Mouse (Mus musculus) small intestine, adult 2 months (tissue): ENCODE results near the gene Rasgef1a. TPM values are rescaled to one million over a fixed set of nuclear protein-coding genes. Genes with fewer than 3 reads are reported as not detected.

Source experiments
- H3K27ac ChIP-seq: fragments of 200-500 bp; 2 replicates; pipeline ENCODE4 v1.5.1; 2012; ENCODE audit warnings: low read depth, low read length, control low read depth, inconsistent platforms; ENCODE audit not compliant: insufficient read depth
- H3K27me3 ChIP-seq: fragments of 200-500 bp; 2 replicates; pipeline ENCODE4 v1.6.1; 2012; ENCODE audit warnings: mild to moderate bottlenecking, moderate library complexity, low read length, inconsistent platforms; ENCODE audit not compliant: control insufficient read depth, insufficient read depth
- H3K36me3 ChIP-seq: fragments of 200-500 bp; 2 replicates; pipeline ENCODE4 v1.6.1; 2012; ENCODE audit warnings: mild to moderate bottlenecking, low read length, control low read depth, inconsistent platforms; ENCODE audit not compliant: control insufficient read depth, insufficient read depth
- H3K4me1 ChIP-seq: fragments of 200-500 bp; 2 replicates; pipeline ENCODE4 v1.6.1; 2012; ENCODE audit warnings: low read length, inconsistent platforms, mixed read lengths; ENCODE audit not compliant: control insufficient read depth, insufficient read depth, insufficient read length
- H3K4me3 ChIP-seq: fragments of 200-500 bp; 2 replicates; pipeline ENCODE4 v1.5.1; 2012; ENCODE audit warnings: low read depth, mild to moderate bottlenecking, control low read depth, inconsistent platforms, low read length, moderate library complexity
- CTCF ChIP-seq: fragments of 200-500 bp; IDR thresholded peaks from 2 replicates; pipeline ENCODE4 v1.5.1; 2012; ENCODE audit warnings: low read depth, mild to moderate bottlenecking, control low read depth, inconsistent platforms, low read length, moderate library complexity, mixed read lengths; ENCODE audit not compliant: insufficient replicate concordance, insufficient read length; ENCODE audit errors: extremely low read depth
- POLR2A ChIP-seq: fragments of 200-500 bp; IDR thresholded peaks from 2 replicates; pipeline ENCODE4 v1.6.1; 2012; ENCODE audit warnings: low read depth, mild to moderate bottlenecking, control low read depth, inconsistent platforms, low read length, moderate library complexity
- WGBS: fragments of 180-500 bp; shearing (Covaris S2); methylation state at CpG from one replicate; pipeline ENCODE4 v1.1.7; 2018; 5-methylcytosine and 5-hydroxymethylcytosine counted together
- polyA plus RNA-seq: library from polyadenylated mRNA; depleted of rRNA; stranded (reverse); fragments of >200 nt; gene quantifications from 2 replicates; pipeline ENCODE4 v1.2.3, GENCODE M21; 2012

The Rasgef1a gene
- polyA plus RNA-seq, 1 experiment, result 0.22 TPM

GRCm38 (mm10) chr6:117995168-117995567, 16.1 kb upstream of the Rasgef1a start:
- Histone ChIP-seq H3K27ac (no peak overlapping the region), H3K4me3 (no peak overlapping the region), H3K27me3 (no peaks in the 10 kb centered on the region), H3K4me1 (no peaks in the 10 kb centered on the region), H3K36me3 (no peaks in the 10 kb centered on the region)
- WGBS, result 47% methylated on average over 9 of the region's 9 CpGs
- TF ChIP-seq CTCF (no peak), POLR2A (no peak)

DNA sequence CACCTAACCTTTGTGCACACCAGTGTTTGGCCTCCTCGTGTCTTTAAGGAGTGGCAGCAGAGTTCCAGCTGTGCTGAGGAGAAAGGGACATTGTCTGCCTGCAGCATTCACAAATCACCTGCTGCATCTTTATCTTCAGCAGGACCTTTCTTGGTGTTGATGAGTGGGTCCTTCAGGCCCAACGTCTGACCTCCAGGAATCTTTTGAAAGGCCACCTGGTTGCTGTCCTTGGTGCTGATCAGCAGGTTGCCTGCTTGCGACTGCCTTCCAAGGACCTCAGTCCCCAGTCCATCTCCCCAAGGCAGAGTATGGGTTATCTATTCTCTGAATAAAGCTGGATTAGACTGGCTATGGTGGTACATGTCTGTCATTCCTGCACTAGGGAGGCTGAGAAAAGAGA, 10.0 kb upstream of the Rasgef1a start:
- Histone ChIP-seq H3K27ac (no peak overlapping the region), H3K4me1 (no peaks in the 10 kb centered on the region), H3K36me3 (no peaks in the 10 kb centered on the region), H3K4me3 (no peak overlapping the region), H3K27me3 (no peaks in the 10 kb centered on the region)
- TF ChIP-seq CTCF, result no peak
- no peak for TF ChIP-seq POLR2A
- WGBS, result 14% methylated on average over 3 of the region's 3 CpGs

GRCm38 (mm10) chr6:118007302-118007701, 3.9 kb upstream of the Rasgef1a start:
- WGBS, result 49% methylated on average over 5 of the region's 5 CpGs
- TF ChIP-seq POLR2A (no peak), CTCF (peak; percentile 30; the same call in 1 of the 2 replicates)
- Histone ChIP-seq H3K27me3 (peaks cover 13% of the 10 kb centered on the region), H3K36me3 (no peaks in the 10 kb centered on the region), H3K4me3 (no peak overlapping the region), H3K4me1 (no peaks in the 10 kb centered on the region), H3K27ac (no peak overlapping the region)

DNA sequence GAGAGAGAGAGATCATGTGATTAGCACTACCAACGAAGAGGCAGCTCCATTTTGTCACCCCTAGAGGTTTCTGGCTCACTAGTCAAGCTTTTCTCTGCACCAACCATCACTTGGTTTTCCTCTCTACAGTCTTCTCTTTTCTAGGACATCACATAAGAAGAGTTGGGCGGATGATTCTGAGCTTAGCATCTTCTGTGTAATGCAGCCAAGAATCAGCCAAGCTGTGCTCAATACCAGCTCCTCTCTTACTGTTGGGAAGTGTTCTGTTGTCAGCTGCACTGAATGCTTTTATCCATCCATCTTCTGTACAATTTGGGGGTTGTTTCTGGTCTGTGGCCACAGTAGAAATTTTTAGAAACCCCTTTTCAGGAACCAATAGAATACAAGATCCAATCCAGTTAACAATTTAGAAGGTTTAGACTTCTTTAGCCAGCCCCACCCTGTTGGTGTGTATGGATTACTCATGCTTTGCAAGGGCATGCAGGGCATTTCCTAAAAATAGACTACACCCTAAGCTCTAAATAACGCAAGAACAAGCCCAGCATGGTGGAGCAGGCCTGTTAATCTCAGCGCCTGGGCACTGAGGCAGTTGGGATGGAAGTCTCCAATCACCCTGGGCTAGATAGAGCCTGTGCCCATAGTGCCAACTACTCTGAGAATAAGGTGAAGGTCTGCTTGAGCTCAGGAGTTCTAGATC, 3.2 kb upstream of the Rasgef1a start:
- no peak overlapping the region for H3K27ac ChIP-seq
- 73% methylated on average over 4 of the region's 4 CpGs for WGBS
- no peaks in the 10 kb centered on the region for H3K36me3 ChIP-seq
- peaks cover 15% of the 10 kb centered on the region for H3K27me3 ChIP-seq
- H3K4me1 ChIP-seq, result no peaks in the 10 kb centered on the region
- no peak overlapping the region for H3K4me3 ChIP-seq
- TF ChIP-seq POLR2A, result no peak
- TF ChIP-seq CTCF, result no peak

- no peak for TF ChIP-seq POLR2A
- no peak for TF ChIP-seq CTCF
- 55% methylated on average over 3 of the region's 3 CpGs for WGBS
- no peaks in the 10 kb centered on the region for H3K36me3 ChIP-seq
These were observed 982 bp upstream of the Rasgef1a start for GRCm38 (mm10) chr6:118010256-118010655.

DNA sequence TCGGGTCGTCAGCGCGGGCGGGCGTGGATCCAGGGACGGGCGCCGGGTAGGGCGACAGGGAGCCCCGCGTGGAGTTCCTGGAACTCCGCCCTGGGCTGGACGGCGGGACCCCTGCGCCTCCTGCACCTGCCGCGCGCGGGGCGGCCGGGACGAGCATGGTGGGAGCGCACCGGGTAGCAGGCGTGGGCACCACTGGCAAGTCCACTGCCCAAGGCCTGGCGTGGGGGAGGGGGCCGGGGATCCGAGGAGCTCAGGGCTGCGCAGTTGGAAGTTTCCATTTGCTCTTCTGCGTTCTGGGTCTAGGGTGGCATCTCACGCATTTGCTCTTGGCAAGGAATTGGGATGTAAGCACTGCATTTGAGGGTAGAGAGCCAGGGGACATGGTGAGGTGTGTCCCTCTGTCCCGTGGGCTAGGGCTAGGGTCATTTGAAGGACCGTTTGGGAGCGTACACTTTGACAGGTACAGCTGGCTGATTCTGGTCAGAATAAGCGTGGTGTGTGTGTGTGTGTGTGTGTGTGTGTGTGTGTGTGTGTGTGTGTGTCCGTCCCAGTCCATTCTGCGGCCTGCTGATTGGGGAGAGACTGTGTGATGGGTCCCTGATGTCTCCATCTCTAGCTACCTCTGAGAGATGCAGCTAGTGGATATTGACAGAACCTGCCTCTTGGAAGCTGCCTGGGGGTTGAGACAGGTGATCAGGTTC, 528 bp downstream of the Rasgef1a start:
- Histone ChIP-seq H3K27me3 (peaks cover 15% of the 10 kb centered on the region), H3K4me3 (no peak overlapping the region), H3K27ac (no peak overlapping the region), H3K4me1 (no peaks in the 10 kb centered on the region), H3K36me3 (no peaks in the 10 kb centered on the region)
- TF ChIP-seq POLR2A, result no peak
- no peak for TF ChIP-seq CTCF
- WGBS, result 13% methylated on average over 38 of the region's 38 CpGs

More at GRCm38 (mm10) chr6:118010256-118010655, 982 bp upstream of the Rasgef1a start:
- Histone ChIP-seq H3K4me3 (no peak overlapping the region), H3K27ac (no peak overlapping the region), H3K4me1 (no peaks in the 10 kb centered on the region), H3K27me3 (peaks cover 15% of the 10 kb centered on the region)

DNA sequence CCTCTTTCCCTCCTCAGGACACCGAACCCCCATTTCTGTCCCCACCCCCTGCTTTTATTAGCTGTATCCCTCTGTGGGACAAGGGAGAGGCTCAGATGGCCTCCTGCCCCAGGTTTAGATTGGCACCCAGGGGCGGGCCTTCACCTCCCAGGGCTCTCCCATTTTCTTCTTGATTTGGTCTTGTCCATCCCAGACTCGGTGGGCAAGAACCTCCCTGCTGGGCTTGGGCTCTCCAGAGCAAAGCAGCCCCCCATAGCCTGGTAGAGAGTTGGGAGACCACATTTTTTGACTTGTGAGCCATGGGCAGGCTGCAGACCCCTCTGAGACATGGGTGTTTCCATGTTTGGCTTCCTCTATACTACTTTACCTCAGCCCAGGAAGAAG, 1.1 kb downstream of the Rasgef1a start:
- Histone ChIP-seq H3K27ac (no peak overlapping the region), H3K4me1 (no peaks in the 10 kb centered on the region), H3K4me3 (no peak overlapping the region), H3K36me3 (no peaks in the 10 kb centered on the region), H3K27me3 (peaks cover 15% of the 10 kb centered on the region)
- TF ChIP-seq CTCF (no peak), POLR2A (no peak)
- WGBS, result 61% methylated on average over 3 of the region's 3 CpGs
